Mouse (Mus musculus) liver, postnatal 0 days (tissue): ENCODE results near the gene Sytl1. TPM values are rescaled to one million over a fixed set of nuclear protein-coding genes. Genes with fewer than 3 reads are reported as not detected.

ENCODE experiments used
- ATAC-seq: fragments of 200-750 bp; cut with Nextera tagmentation; 2 replicates; pipeline ENCODE4 v1.8.0; 2017; ENCODE audit warnings: mild to moderate bottlenecking, moderate library complexity
- DNase-seq: peaks from one replicate; pipeline ENCODE4 v3.0.0-alpha.2; 2016
- H3K27ac ChIP-seq: fragments of 300-500 bp; sonication (generic); 2 replicates; pipeline ENCODE4 v1.5.1; 2014; ENCODE audit warnings: antibody characterized with exemption, moderate library complexity, mild to moderate bottlenecking, low read depth
- H3K27me3 ChIP-seq: fragments of 300-500 bp; sonication (generic); 2 replicates; pipeline ENCODE4 v1.6.1; 2014; ENCODE audit warnings: low read length, control low read depth, mixed read lengths; ENCODE audit not compliant: insufficient read depth
- H3K36me3 ChIP-seq: fragments of 300-500 bp; sonication (generic); replicated peaks from 2 replicates; pipeline ENCODE4 v1.6.1; 2014; ENCODE audit warnings: mild to moderate bottlenecking, control low read depth, low read length, moderate library complexity, mixed read lengths; ENCODE audit not compliant: insufficient read depth
- H3K4me1 ChIP-seq: fragments of 300-500 bp; sonication (generic); 2 replicates; pipeline ENCODE4 v1.6.1; 2014; ENCODE audit warnings: antibody characterized with exemption, mild to moderate bottlenecking, control low read depth; ENCODE audit not compliant: insufficient read depth
- H3K4me2 ChIP-seq: fragments of 300-500 bp; sonication (generic); 2 replicates; pipeline ENCODE4 v1.6.1; 2014; ENCODE audit warnings: low read depth, mild to moderate bottlenecking, low read length, moderate library complexity, mixed read lengths
- H3K4me3 ChIP-seq: fragments of 300-500 bp; sonication (generic); 2 replicates; pipeline ENCODE4 v1.5.1; 2014; ENCODE audit warnings: low read depth, low read length
- H3K9ac ChIP-seq: fragments of 300-500 bp; sonication (generic); replicated peaks from 2 replicates; pipeline ENCODE4 v1.6.1; 2014; ENCODE audit warnings: mild to moderate bottlenecking, moderate library complexity
- H3K9me3 ChIP-seq: fragments of 300-500 bp; sonication (generic); 2 replicates; pipeline ENCODE4 v1.6.1; 2016; ENCODE audit warnings: mild to moderate bottlenecking, control low read depth, low read length, mixed read lengths
- CTCF ChIP-seq: sonication (generic); IDR thresholded peaks from 2 replicates; pipeline ENCODE4 v1.5.1; 2016; ENCODE audit warnings: antibody characterized with exemption, low read depth
- EP300 ChIP-seq: IDR thresholded peaks from 2 replicates; pipeline ENCODE4 v1.6.1; 2016; ENCODE audit warnings: antibody characterized with exemption, low read depth, mild to moderate bottlenecking
- WGBS: fragments of 180-500 bp; shearing (Covaris S2); extraction: QIAGEN DNeasy Blood & Tissue Kit; methylation state at CpG from one replicate; pipeline ENCODE4 v1.1.7; 2014; ENCODE audit not compliant: insufficient replicate concordance; 5-methylcytosine and 5-hydroxymethylcytosine counted together
- polyA plus RNA-seq: library from polyadenylated mRNA; unstranded; fragments of >200 nt; fragmentation: Nextera tagmentation; extraction: Ambion mirVana; gene quantifications from 2 replicates; pipeline ENCODE4 v1.2.1, GENCODE M21; 2015

Sytl1 gene
- polyA plus RNA-seq, 1 experiment from 2014 or later, result 1.3 TPM

GRCm38 (mm10) chr4:133240934-133241908, 21.7 kb downstream of the Sytl1 start:
- H3K4me1 ChIP-seq, result peaks cover 35% of the 10 kb centered on the region
- TF ChIP-seq EP300 (no peak), CTCF (peak; percentile 35; the same call in 1 of the 2 replicates)

GRCm38 (mm10) chr4:133240490-133240921, 22.4 kb downstream of the Sytl1 start, which contains the start of gene Map3k6:
Map3k6 (plus strand) TSS chr4:133240818.
- H3K27me3 ChIP-seq, result no peaks in the 10 kb centered on the region
- peak within 1 kb of the TSS; percentile 99 for H3K4me2 ChIP-seq
- H3K9ac ChIP-seq, result peak within 1 kb of the TSS; percentile 91
- 5% methylated on average over 16 of the region's 16 CpGs for WGBS
- H3K27ac ChIP-seq, result peak within 1 kb of the TSS; percentile 99
- H3K4me1 ChIP-seq, result peaks cover 35% of the 10 kb centered on the region
- peak within 1 kb of the TSS; percentile 81 for H3K4me3 ChIP-seq
- H3K36me3 ChIP-seq, result peaks cover 5% of the 10 kb centered on the region; the same call in 1 of the 2 replicates
- DNase-seq (peak; percentile 85), ATAC-seq (peak; percentile 83)
- TF ChIP-seq CTCF, result no peak
- peak; percentile 91 for TF ChIP-seq EP300
- no peaks in the 10 kb centered on the region for H3K9me3 ChIP-seq

More at GRCm38 (mm10) chr4:133240934-133241908, 21.7 kb downstream of the Sytl1 start:
- H3K9me3 ChIP-seq, result no peaks in the 10 kb centered on the region
- peak overlapping the region; percentile 91 for H3K9ac ChIP-seq
- peak overlapping the region; percentile 99 for H3K4me2 ChIP-seq
- DNase-seq (peak; percentile 95), ATAC-seq (peak; percentile 79)
- peak overlapping the region; percentile 81 for H3K4me3 ChIP-seq
- H3K36me3 ChIP-seq, result peaks cover 11% of the 10 kb centered on the region; the same call in 1 of the 2 replicates
- peak overlapping the region; percentile 99 for H3K27ac ChIP-seq
- under 1% methylated on average over 73 of the region's 78 CpGs for WGBS
- H3K27me3 ChIP-seq, result peaks cover 6% of the 10 kb centered on the region

GRCm38 (mm10) chr4:133237911-133238310, 25.0 kb downstream of the Sytl1 start:
- H3K27ac ChIP-seq, result 0 out of 2 replicates have a peak overlapping the region, but pooled peaks have one; percentile 29
- H3K4me1 ChIP-seq, result peaks cover 31% of the 10 kb centered on the region
- ATAC-seq, result no peak

GRCm38 (mm10) chr4:133235415-133235814, 27.5 kb downstream of the Sytl1 start:
- WGBS, result 84% methylated on average over 5 of the region's 5 CpGs
- ATAC-seq (no peak), DNase-seq (no peak)
- H3K4me1 ChIP-seq, result peaks cover 13% of the 10 kb centered on the region
- no peak overlapping the region for H3K9ac ChIP-seq
- TF ChIP-seq EP300 (no peak), CTCF (peak; percentile 35)
- no peak overlapping the region for H3K4me3 ChIP-seq
- H3K27me3 ChIP-seq, result no peaks in the 10 kb centered on the region
- no peak overlapping the region for H3K27ac ChIP-seq
- H3K9me3 ChIP-seq, result no peaks in the 10 kb centered on the region
- H3K4me2 ChIP-seq, result no peak overlapping the region
- no peaks in the 10 kb centered on the region for H3K36me3 ChIP-seq

More at GRCm38 (mm10) chr4:133237911-133238310, 25.0 kb downstream of the Sytl1 start:
- Histone ChIP-seq H3K9me3 (no peaks in the 10 kb centered on the region), H3K4me3 (no peak overlapping the region), H3K4me2 (no peak overlapping the region), H3K27me3 (no peaks in the 10 kb centered on the region), H3K36me3 (0 out of 2 replicates have a peak, but pooled peaks cover 3% of the 10 kb centered on the region), H3K9ac (no peak overlapping the region)
- TF ChIP-seq EP300, result no peak
- no peak for TF ChIP-seq CTCF
- WGBS, result 17% methylated on average over 4 of the region's 4 CpGs
- no peak for DNase-seq

- no peak for TF ChIP-seq CTCF
- H3K9ac ChIP-seq, result no peak overlapping the region
- peaks cover 6% of the 10 kb centered on the region for H3K4me1 ChIP-seq
- 72% methylated on average over 4 of the region's 5 CpGs for WGBS
- H3K36me3 ChIP-seq, result no peaks in the 10 kb centered on the region
- no peaks in the 10 kb centered on the region for H3K9me3 ChIP-seq
- H3K4me3 ChIP-seq, result no peak overlapping the region
- no peaks in the 10 kb centered on the region for H3K27me3 ChIP-seq
- H3K4me2 ChIP-seq, result no peak overlapping the region
- no peak for ATAC-seq
- DNase-seq, result no peak
- H3K27ac ChIP-seq, result no peak overlapping the region
These were observed 28.1 kb downstream of the Sytl1 start for GRCm38 (mm10) chr4:133234771-133235170.

GRCm38 (mm10) chr4:133233285-133233976, 29.5 kb downstream of the Sytl1 start:
- Histone ChIP-seq H3K27ac (no peak overlapping the region), H3K4me2 (no peak overlapping the region), H3K36me3 (no peaks in the 10 kb centered on the region), H3K4me3 (no peak overlapping the region), H3K9ac (no peak overlapping the region), H3K9me3 (no peaks in the 10 kb centered on the region), H3K27me3 (no peaks in the 10 kb centered on the region), H3K4me1 (no peaks in the 10 kb centered on the region; the same call in 1 of the 2 replicates)
- WGBS, result 37% methylated on average over 10 of the region's 10 CpGs
- ATAC-seq, result peak; percentile 58
- TF ChIP-seq CTCF (peak; percentile 83), EP300 (no peak)
- DNase-seq, result peak; percentile 61
